Mouse (Mus musculus) megakaryocyte, embryonic 14.5 days (primary cell): Measurements from ENCODE around the gene H2-Aa. TPM values are rescaled to one million over a fixed set of nuclear protein-coding genes. Genes with fewer than 3 reads are reported as not detected.

Experiments used
- H3K27me3 ChIP-seq: replicated peaks from 2 replicates; pipeline ENCODE3; 2012; ENCODE audit warnings: inconsistent platforms
- H3K36me3 ChIP-seq: replicated peaks from 2 replicates; pipeline ENCODE3; 2012; ENCODE audit warnings: low read length, inconsistent platforms, mixed read lengths
- H3K4me1 ChIP-seq: 2 replicates; pipeline ENCODE4 v1.6.1; 2012; ENCODE audit warnings: inconsistent platforms
- H3K4me3 ChIP-seq: replicated peaks from 2 replicates; pipeline ENCODE3; 2012; ENCODE audit warnings: moderate library complexity, mild to moderate bottlenecking, inconsistent platforms
- H3K9me3 ChIP-seq: 2 replicates; pipeline ENCODE4 v1.6.1; 2012; ENCODE audit warnings: inconsistent platforms
- FLI1 ChIP-seq: IDR thresholded peaks from 2 replicates; pipeline ENCODE4 v1.6.1; 2012; ENCODE audit warnings: low read length, inconsistent platforms, mixed read lengths
- GATA1 ChIP-seq: IDR thresholded peaks from 3 replicates; pipeline ENCODE4 v1.6.1; 2012; ENCODE audit warnings: mixed read lengths, low read length, inconsistent platforms, borderline replicate concordance
- polyA plus RNA-seq: library from polyadenylated mRNA; stranded (reverse); fragments of >175 nt; gene quantifications from 2 replicates; pipeline ENCODE4 v1.2.3, GENCODE M21; 2012; ENCODE audit warnings: low replicate concordance; ENCODE audit not compliant: insufficient read depth

H2-Aa gene
- polyA plus RNA-seq, 1 experiment, result 0.64 TPM

DNA sequence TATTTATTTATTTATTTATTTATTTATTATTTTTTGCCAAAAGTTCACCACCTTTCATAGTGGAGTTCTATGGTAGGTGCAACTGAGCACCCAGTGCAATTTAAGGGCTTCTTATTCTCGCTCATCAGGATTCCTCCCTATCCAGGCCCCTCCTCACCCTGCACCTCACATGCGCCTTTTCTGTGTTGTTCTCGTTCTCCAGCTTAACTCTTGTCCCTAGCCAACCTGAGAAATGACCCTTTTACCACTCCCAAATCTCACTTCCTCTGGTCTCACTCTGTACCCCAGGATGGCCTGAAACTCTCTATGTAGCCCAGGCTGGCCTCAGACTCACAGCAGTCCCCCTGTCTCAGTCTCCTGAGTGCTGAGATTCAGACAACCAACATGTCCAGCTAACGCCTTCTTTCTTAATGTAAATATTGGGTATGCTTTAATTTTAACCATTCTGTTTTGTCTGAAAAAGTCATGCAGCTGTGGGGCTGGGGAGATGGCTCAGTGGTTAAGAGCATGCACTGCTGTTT, 14.1 kb upstream of the H2-Aa start:
- H3K9me3 ChIP-seq, result no peaks in the 10 kb centered on the region
- peaks cover 26% of the 10 kb centered on the region for H3K4me1 ChIP-seq
- no peak for TF ChIP-seq FLI1
- no peak for TF ChIP-seq GATA1
- H3K36me3 ChIP-seq, result no peaks in the 10 kb centered on the region
- H3K4me3 ChIP-seq, result no peak overlapping the region
- peaks cover 9% of the 10 kb centered on the region for H3K27me3 ChIP-seq

DNA sequence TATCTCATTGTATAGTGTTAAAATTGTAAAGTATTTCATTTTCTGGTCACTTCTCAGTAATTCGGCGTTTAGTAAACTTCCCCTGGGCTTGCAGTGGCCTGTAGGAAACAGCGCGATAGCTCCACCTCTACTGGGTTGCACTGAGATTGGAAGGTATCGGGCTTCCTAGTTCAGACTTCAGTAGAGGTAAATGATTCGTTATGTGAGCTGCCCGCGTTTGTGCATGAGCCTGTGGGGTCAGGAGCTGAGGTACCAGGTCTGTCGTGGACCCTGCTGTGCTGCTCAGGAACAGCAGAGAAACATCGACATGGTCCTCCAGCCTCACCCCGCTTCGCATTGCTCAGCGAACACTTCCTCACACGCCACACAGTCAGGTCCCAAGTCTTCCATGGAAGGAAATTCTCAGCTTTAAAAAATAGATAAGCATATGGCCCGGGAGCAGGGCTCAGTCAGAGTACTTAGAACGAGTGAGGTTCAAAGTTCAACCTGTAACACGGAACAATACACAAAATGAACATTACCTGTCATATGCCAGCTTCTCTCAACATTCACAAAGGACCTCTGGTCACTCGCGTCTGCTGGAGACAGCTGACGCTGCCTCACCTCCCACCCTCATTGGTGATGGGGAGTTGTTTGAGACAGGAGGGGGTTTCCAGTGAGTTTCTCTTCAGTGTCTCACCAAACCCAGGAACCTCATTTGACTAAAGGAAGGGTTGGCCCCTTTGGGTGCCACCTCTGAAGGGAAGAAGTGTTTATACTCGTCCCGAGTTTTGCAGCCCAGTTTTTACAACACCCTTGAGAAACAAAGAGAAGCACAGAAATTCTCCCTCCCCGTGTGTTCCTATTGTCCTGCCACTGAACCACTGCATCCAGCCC, 13.3 kb upstream of the H2-Aa start:
- no peak for TF ChIP-seq FLI1
- no peak for TF ChIP-seq GATA1
- Histone ChIP-seq H3K36me3 (no peaks in the 10 kb centered on the region), H3K9me3 (no peaks in the 10 kb centered on the region), H3K27me3 (peaks cover 9% of the 10 kb centered on the region), H3K4me3 (peak overlapping the region; percentile 59), H3K4me1 (peaks cover 26% of the 10 kb centered on the region)

DNA sequence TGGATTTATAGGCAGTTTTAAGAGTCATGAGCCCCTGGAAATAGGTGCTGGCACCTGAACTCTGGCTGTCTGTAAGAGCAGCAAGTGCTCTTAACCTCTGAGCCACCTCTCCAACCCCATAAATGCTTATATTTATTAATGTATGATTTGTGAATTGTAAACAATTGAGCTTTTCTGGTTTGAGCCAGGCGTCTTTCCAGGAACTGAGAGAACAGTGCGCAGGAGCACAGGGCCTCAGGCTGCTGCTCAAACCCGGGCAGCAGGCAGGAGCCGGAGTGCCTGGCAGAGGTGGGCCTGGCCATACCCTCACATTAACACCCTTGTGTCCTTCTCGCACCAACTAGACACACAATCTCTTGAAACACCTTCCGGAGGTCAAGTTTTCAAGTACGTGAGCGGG, 12.4 kb upstream of the H2-Aa start:
- no peaks in the 10 kb centered on the region for H3K36me3 ChIP-seq
- H3K4me3 ChIP-seq, result no peak overlapping the region
- H3K9me3 ChIP-seq, result no peaks in the 10 kb centered on the region
- no peak for TF ChIP-seq FLI1
- no peak for TF ChIP-seq GATA1
- peaks cover 9% of the 10 kb centered on the region for H3K27me3 ChIP-seq
- H3K4me1 ChIP-seq, result peaks cover 24% of the 10 kb centered on the region

- Histone ChIP-seq H3K4me1 (peaks cover 24% of the 10 kb centered on the region), H3K4me3 (no peak overlapping the region), H3K9me3 (no peaks in the 10 kb centered on the region), H3K27me3 (peaks cover 9% of the 10 kb centered on the region), H3K36me3 (no peaks in the 10 kb centered on the region)
- TF ChIP-seq GATA1, result no peak
- TF ChIP-seq FLI1, result no peak
Measured at GRCm38 (mm10) chr17:34299356-34299755, 11.7 kb upstream of the H2-Aa start.

- H3K27me3 ChIP-seq, result peaks cover 7% of the 10 kb centered on the region
- TF ChIP-seq GATA1 (no peak), FLI1 (no peak)
- H3K9me3 ChIP-seq, result no peaks in the 10 kb centered on the region
- H3K36me3 ChIP-seq, result no peaks in the 10 kb centered on the region
- peak overlapping the region; percentile 77 for H3K4me3 ChIP-seq
- peaks cover 45% of the 10 kb centered on the region for H3K4me1 ChIP-seq
Measured at GRCm38 (mm10) chr17:34295891-34296794, 8.5 kb upstream of the H2-Aa start.

- TF ChIP-seq GATA1 (no peak), FLI1 (no peak)
- H3K4me1 ChIP-seq, result peaks cover 46% of the 10 kb centered on the region
- no peak overlapping the region for H3K4me3 ChIP-seq
- no peaks in the 10 kb centered on the region for H3K36me3 ChIP-seq
- H3K27me3 ChIP-seq, result peaks cover 5% of the 10 kb centered on the region
- no peaks in the 10 kb centered on the region for H3K9me3 ChIP-seq
Measured at GRCm38 (mm10) chr17:34295307-34295706, 7.7 kb upstream of the H2-Aa start.

DNA sequence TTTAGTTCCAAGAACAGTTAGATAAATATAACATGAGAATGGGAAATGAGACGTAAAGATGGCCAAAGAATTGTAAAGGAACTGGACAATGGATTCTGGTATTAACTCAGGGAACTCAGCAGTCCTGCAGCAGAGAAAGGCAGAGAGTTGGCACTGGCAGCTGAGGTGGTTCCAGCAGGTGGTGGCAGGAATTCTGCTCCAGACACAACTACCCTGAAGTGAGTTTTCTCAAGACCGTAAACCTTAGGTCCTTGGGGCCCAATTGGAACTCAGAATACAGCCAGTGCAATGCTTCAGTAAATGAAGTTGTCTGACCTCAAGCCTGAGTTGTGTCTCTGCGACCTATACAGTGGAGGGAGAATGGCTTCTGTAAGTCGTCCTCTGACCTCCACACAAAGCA, 6.6 kb upstream of the H2-Aa start:
- Histone ChIP-seq H3K36me3 (no peaks in the 10 kb centered on the region), H3K9me3 (no peaks in the 10 kb centered on the region), H3K4me3 (no peak overlapping the region), H3K27me3 (peaks cover 5% of the 10 kb centered on the region), H3K4me1 (peaks cover 46% of the 10 kb centered on the region)
- TF ChIP-seq GATA1, result no peak
- no peak for TF ChIP-seq FLI1

GRCm38 (mm10) chr17:34293533-34293932, 5.9 kb upstream of the H2-Aa start:
- Histone ChIP-seq H3K27me3 (peaks cover 5% of the 10 kb centered on the region), H3K4me3 (no peak overlapping the region), H3K36me3 (no peaks in the 10 kb centered on the region), H3K4me1 (peaks cover 46% of the 10 kb centered on the region), H3K9me3 (no peaks in the 10 kb centered on the region)
- TF ChIP-seq GATA1, result no peak

DNA sequence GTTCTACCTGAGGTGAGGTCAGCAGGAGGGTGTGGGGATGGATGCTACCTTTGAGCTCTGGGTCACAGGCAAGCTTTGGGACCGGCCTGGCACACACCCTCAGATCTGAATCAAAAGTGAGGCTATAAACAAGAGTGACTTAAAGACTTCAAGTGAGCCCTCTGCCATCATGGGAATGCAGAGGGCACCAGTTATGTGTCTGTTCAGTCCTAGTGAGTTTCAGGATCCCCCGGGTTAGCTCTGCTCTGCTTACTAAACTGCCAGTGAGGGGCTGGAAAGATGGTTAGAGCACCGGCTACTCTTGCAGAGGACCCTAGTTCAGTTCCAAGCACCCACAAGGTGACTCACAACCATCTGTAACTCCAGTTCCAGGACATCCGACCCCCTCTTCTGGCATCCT, 4.9 kb upstream of the H2-Aa start:
- Histone ChIP-seq H3K4me3 (no peak overlapping the region), H3K36me3 (no peaks in the 10 kb centered on the region), H3K9me3 (no peaks in the 10 kb centered on the region), H3K27me3 (no peaks in the 10 kb centered on the region), H3K4me1 (peaks cover 48% of the 10 kb centered on the region)
- TF ChIP-seq FLI1 (no peak), GATA1 (no peak)
